Mouse (Mus musculus) hindbrain, embryonic 10.5 days (tissue): Measurements from ENCODE around the gene Gm20908. TPM values are rescaled to one million over a fixed set of nuclear protein-coding genes. Genes with fewer than 3 reads are reported as not detected.
"Not testable (repeated sequence)": the region's sequence is repeated elsewhere in the genome, so short reads cannot be mapped to it uniquely, and the experiment has no call there.

ENCODE experiments used
- DNase-seq: peaks from one replicate; pipeline ENCODE4 v3.0.0-alpha.2; 2017; ENCODE audit warnings: low spot score
- H3K27ac ChIP-seq: fragments of 300-500 bp; sonication (generic); 2 replicates; pipeline ENCODE4 v1.5.1; 2016; ENCODE audit warnings: mild to moderate bottlenecking, moderate library complexity
- H3K27me3 ChIP-seq: fragments of 300-500 bp; sonication (generic); 2 replicates; pipeline ENCODE4 v1.6.1; 2016; ENCODE audit warnings: mild to moderate bottlenecking; ENCODE audit not compliant: poor library complexity, insufficient read depth, severe bottlenecking
- H3K36me3 ChIP-seq: fragments of 300-500 bp; sonication (generic); 2 replicates; pipeline ENCODE4 v1.6.1; 2016; ENCODE audit warnings: mild to moderate bottlenecking, moderate library complexity
- H3K4me1 ChIP-seq: fragments of 300-500 bp; sonication (generic); replicated peaks from 2 replicates; pipeline ENCODE4 v1.6.1; 2016; ENCODE audit warnings: mild to moderate bottlenecking
- H3K4me3 ChIP-seq: fragments of 300-500 bp; sonication (generic); 2 replicates; pipeline ENCODE4 v1.5.1; 2016; ENCODE audit warnings: mild to moderate bottlenecking, moderate library complexity
- H3K9me3 ChIP-seq: fragments of 300-500 bp; sonication (generic); 2 replicates; pipeline ENCODE4 v1.6.1; 2016; ENCODE audit warnings: mild to moderate bottlenecking, moderate library complexity
- WGBS: fragments of 180-500 bp; shearing (Covaris S2); methylation state at CpG from one replicate; pipeline ENCODE4 v1.1.7; 2016; 5-methylcytosine and 5-hydroxymethylcytosine counted together
- polyA plus RNA-seq: library from polyadenylated mRNA; unstranded; fragments of >200 nt; fragmentation: Nextera tagmentation; extraction: Ambion mirVana; gene quantifications from 2 replicates; pipeline ENCODE4 v1.2.1, GENCODE M21; 2016

Gm20908 gene
- polyA plus RNA-seq: not detected in 2 replicates

DNA sequence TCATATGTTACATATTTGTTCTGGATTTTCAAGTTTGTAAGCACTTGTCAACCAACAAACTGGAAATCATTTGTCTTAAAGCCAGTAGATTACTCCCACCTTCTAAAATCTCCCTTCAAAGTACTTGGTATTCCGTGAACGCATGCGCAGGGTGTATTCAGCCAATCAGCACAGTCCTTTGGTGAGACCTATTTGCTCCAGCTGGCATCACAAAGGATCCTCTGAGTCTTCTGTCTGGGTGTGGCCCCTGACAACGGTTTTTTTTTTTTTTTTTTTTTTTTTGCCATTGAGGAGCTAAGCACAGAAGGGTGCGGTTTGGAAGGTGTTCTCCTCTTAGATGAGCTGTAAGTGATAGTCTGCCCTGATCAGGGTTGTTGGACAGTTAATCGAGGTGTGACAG is at the start of gene Gm20908:
Gene Gm20908, plus strand, starts transcription at position 301 of the 400 bp plus-strand sequence.
- H3K9me3 ChIP-seq, H3K36me3 ChIP-seq, H3K27ac ChIP-seq, H3K27me3 ChIP-seq, DNase-seq, H3K4me3 ChIP-seq, H3K4me1 ChIP-seq: not testable (repeated sequence)
- no CpG with 5 or more reads among the region's 6 CpGs for WGBS
